Mouse (Mus musculus): ENCODE measurements at regions not wholly inside any gene's neighbourhood (a gene's known extent, or its start where the extent isn't known, plus 50 kb on each side); places are given as distances from the start of the nearest gene placed in this dataset.

- TF ChIP-seq CTCF (IDR thresholded peaks at IDR 0.05; ENCODE audit: low read depth, low read length) (no peak), POLR2A (IDR thresholded peaks at IDR 0.05; ENCODE audit: extremely low read depth, insufficient read depth, low read length) (no peak)
These were observed 473.8 kb downstream of the Cypt12 start for GRCm38 (mm10) chr3:18421886-18422575.
